Mouse (Mus musculus) midbrain, embryonic 10.5 days (tissue): ENCODE results near the gene Tgfbr1. TPM values are rescaled to one million over a fixed set of nuclear protein-coding genes. Genes with fewer than 3 reads are reported as not detected.

ENCODE experiments used
- DNase-seq: peaks from one replicate; pipeline ENCODE4 v3.0.0-alpha.2; 2017; ENCODE audit warnings: low spot score
- H3K27ac ChIP-seq: fragments of 300-500 bp; sonication (generic); replicated peaks from 2 replicates; pipeline ENCODE4 v1.5.1; 2016; ENCODE audit warnings: mild to moderate bottlenecking
- H3K27me3 ChIP-seq: fragments of 300-500 bp; sonication (generic); 2 replicates; pipeline ENCODE4 v1.6.1; 2016; ENCODE audit warnings: low read depth, mild to moderate bottlenecking; ENCODE audit not compliant: poor library complexity, severe bottlenecking
- H3K36me3 ChIP-seq: fragments of 300-500 bp; sonication (generic); 2 replicates; pipeline ENCODE4 v1.6.1; 2016; ENCODE audit warnings: mild to moderate bottlenecking, moderate library complexity
- H3K4me1 ChIP-seq: fragments of 300-500 bp; sonication (generic); 2 replicates; pipeline ENCODE4 v1.6.1; 2016
- H3K4me3 ChIP-seq: fragments of 300-500 bp; sonication (generic); 2 replicates; pipeline ENCODE4 v1.5.1; 2016; ENCODE audit warnings: mild to moderate bottlenecking, moderate library complexity
- H3K9me3 ChIP-seq: fragments of 300-500 bp; sonication (generic); replicated peaks from 2 replicates; pipeline ENCODE4 v1.6.1; 2016; ENCODE audit warnings: mild to moderate bottlenecking
- WGBS: fragments of 180-500 bp; shearing (Covaris S2); methylation state at CpG from one replicate; pipeline ENCODE4 v1.1.7; 2016; 5-methylcytosine and 5-hydroxymethylcytosine counted together
- polyA plus RNA-seq: library from polyadenylated mRNA; unstranded; fragments of >200 nt; fragmentation: Nextera tagmentation; extraction: Ambion mirVana; gene quantifications from 2 replicates; pipeline ENCODE4 v1.2.1, GENCODE M21; 2016

The Tgfbr1 gene
- polyA plus RNA-seq, 1 experiment from 2014 or later: 90.0 TPM

GRCm38 (mm10) chr4:47324206-47324605 is 28.8 kb upstream of the Tgfbr1 start:
- Histone ChIP-seq H3K36me3 (no peaks in the 10 kb centered on the region), H3K4me1 (no peaks in the 10 kb centered on the region), H3K27me3 (no peaks in the 10 kb centered on the region), H3K4me3 (no peak overlapping the region), H3K27ac (no peak overlapping the region), H3K9me3 (no peaks in the 10 kb centered on the region)
- WGBS: 88% methylated on average over 1 of the region's 1 CpGs
- no peak for DNase-seq

- Histone ChIP-seq H3K4me3 (no peak overlapping the region), H3K9me3 (no peaks in the 10 kb centered on the region), H3K27me3 (no peaks in the 10 kb centered on the region), H3K4me1 (no peaks in the 10 kb centered on the region), H3K36me3 (no peaks in the 10 kb centered on the region), H3K27ac (no peak overlapping the region)
- DNase-seq: no peak
- WGBS: 79% methylated on average over 3 of the region's 3 CpGs
Observed at GRCm38 (mm10) chr4:47327782-47328181, 25.2 kb upstream of the Tgfbr1 start.

- no peak for DNase-seq
- no peaks in the 10 kb centered on the region for H3K4me1 ChIP-seq
- no peaks in the 10 kb centered on the region for H3K9me3 ChIP-seq
- no peak overlapping the region for H3K4me3 ChIP-seq
- H3K27ac ChIP-seq: no peak overlapping the region
- WGBS: 18% methylated on average over 1 of the region's 1 CpGs
- H3K36me3 ChIP-seq: no peaks in the 10 kb centered on the region
- H3K27me3 ChIP-seq: no peaks in the 10 kb centered on the region
Observed at GRCm38 (mm10) chr4:47329285-47329684, 23.7 kb upstream of the Tgfbr1 start.

- H3K9me3 ChIP-seq: no peaks in the 10 kb centered on the region
- H3K27ac ChIP-seq: no peak overlapping the region
- no peaks in the 10 kb centered on the region for H3K4me1 ChIP-seq
- DNase-seq: no peak
- H3K27me3 ChIP-seq: no peaks in the 10 kb centered on the region
- WGBS: 94% methylated on average over 13 of the region's 13 CpGs
- H3K36me3 ChIP-seq: no peaks in the 10 kb centered on the region
- H3K4me3 ChIP-seq: no peak overlapping the region
Observed at GRCm38 (mm10) chr4:47330378-47331052, 22.5 kb upstream of the Tgfbr1 start.

GRCm38 (mm10) chr4:47332812-47333343 is 20.1 kb upstream of the Tgfbr1 start:
- Histone ChIP-seq H3K9me3 (no peaks in the 10 kb centered on the region), H3K27me3 (no peaks in the 10 kb centered on the region), H3K4me3 (no peak overlapping the region), H3K4me1 (no peaks in the 10 kb centered on the region), H3K27ac (no peak overlapping the region), H3K36me3 (no peaks in the 10 kb centered on the region)
- no peak for DNase-seq
- WGBS: 95% methylated on average over 6 of the region's 6 CpGs

- H3K9me3 ChIP-seq: no peaks in the 10 kb centered on the region
- no peak overlapping the region for H3K4me3 ChIP-seq
- H3K4me1 ChIP-seq: no peaks in the 10 kb centered on the region
- H3K27me3 ChIP-seq: no peaks in the 10 kb centered on the region
- no peaks in the 10 kb centered on the region for H3K36me3 ChIP-seq
- no peak for DNase-seq
- H3K27ac ChIP-seq: no peak overlapping the region
- WGBS: 92% methylated on average over 3 of the region's 3 CpGs
Observed at GRCm38 (mm10) chr4:47333541-47333940, 19.5 kb upstream of the Tgfbr1 start.

GRCm38 (mm10) chr4:47336941-47337600 is 16.0 kb upstream of the Tgfbr1 start:
- DNase-seq: no peak
- Histone ChIP-seq H3K36me3 (no peaks in the 10 kb centered on the region), H3K9me3 (no peaks in the 10 kb centered on the region), H3K27me3 (no peaks in the 10 kb centered on the region), H3K27ac (no peak overlapping the region), H3K4me1 (peaks cover 12% of the 10 kb centered on the region), H3K4me3 (no peak overlapping the region)
- WGBS: 87% methylated on average over 3 of the region's 3 CpGs

GRCm38 (mm10) chr4:47342632-47343031 is 10.4 kb upstream of the Tgfbr1 start:
- no peaks in the 10 kb centered on the region for H3K27me3 ChIP-seq
- H3K27ac ChIP-seq: no peak overlapping the region
- no peaks in the 10 kb centered on the region for H3K9me3 ChIP-seq
- WGBS: 41% methylated on average over 8 of the region's 8 CpGs
- no peak overlapping the region for H3K4me3 ChIP-seq
- no peak for DNase-seq
- H3K36me3 ChIP-seq: no peaks in the 10 kb centered on the region
- H3K4me1 ChIP-seq: peaks cover 21% of the 10 kb centered on the region

GRCm38 (mm10) chr4:47347022-47347421 is 6.0 kb upstream of the Tgfbr1 start:
- Histone ChIP-seq H3K27ac (no peak overlapping the region), H3K9me3 (no peaks in the 10 kb centered on the region), H3K4me1 (peaks cover 28% of the 10 kb centered on the region), H3K27me3 (peaks cover 30% of the 10 kb centered on the region), H3K36me3 (no peaks in the 10 kb centered on the region), H3K4me3 (no peak overlapping the region)
- no peak for DNase-seq
- 82% methylated on average over 4 of the region's 4 CpGs for WGBS

GRCm38 (mm10) chr4:47349759-47350158 is 3.3 kb upstream of the Tgfbr1 start:
- Histone ChIP-seq H3K27ac (no peak overlapping the region; the same call in 1 of the 2 replicates), H3K4me1 (peaks cover 29% of the 10 kb centered on the region), H3K9me3 (no peaks in the 10 kb centered on the region), H3K27me3 (peaks cover 30% of the 10 kb centered on the region), H3K4me3 (no peak overlapping the region), H3K36me3 (no peaks in the 10 kb centered on the region)
- no peak for DNase-seq
- 33% methylated on average over 6 of the region's 6 CpGs for WGBS

- H3K4me1 ChIP-seq: peaks cover 47% of the 10 kb centered on the region
- peak overlapping the region; percentile 97 for H3K4me3 ChIP-seq
- H3K9me3 ChIP-seq: no peaks in the 10 kb centered on the region
- no peaks in the 10 kb centered on the region for H3K36me3 ChIP-seq
- peak overlapping the region; percentile 98 for H3K27ac ChIP-seq
- 17% methylated on average over 9 of the region's 9 CpGs for WGBS
- H3K27me3 ChIP-seq: peaks cover 30% of the 10 kb centered on the region
- DNase-seq: peak; percentile 57
Observed at GRCm38 (mm10) chr4:47351386-47352049, 1.5 kb upstream of the Tgfbr1 start.

- Histone ChIP-seq H3K36me3 (no peaks in the 10 kb centered on the region), H3K4me1 (peaks cover 47% of the 10 kb centered on the region), H3K27me3 (peaks cover 30% of the 10 kb centered on the region), H3K27ac (peak overlapping the region; percentile 98), H3K4me3 (peak overlapping the region; percentile 97), H3K9me3 (no peaks in the 10 kb centered on the region)
- WGBS: under 1% methylated on average over 32 of the region's 32 CpGs
- DNase-seq: no peak
Observed at GRCm38 (mm10) chr4:47352061-47352661, 861 bp upstream of the Tgfbr1 start.
